Mouse (Mus musculus): ENCODE results near the gene Kcna6. TPM values are rescaled to one million over a fixed set of nuclear protein-coding genes. Genes with fewer than 3 reads are reported as not detected.

Kcna6 gene
- total RNA-seq, 2 experiments from 2014 or later, result 53.2 to 59.6 TPM

- no peak for DNase-seq (ENCODE audit: low spot score in 2 of 2)
Observed at GRCm38 (mm10) chr6:126736996-126737395, 3.5 kb downstream of the Kcna6 start.

GRCm38 (mm10) chr6:126735806-126736205 is 4.7 kb downstream of the Kcna6 start:
- DNase-seq (ENCODE audit: low spot score in 2 of 2), result no peak

- DNase-seq (ENCODE audit: low spot score in 2 of 2), result no peak
Observed at GRCm38 (mm10) chr6:126732645-126733044, 7.8 kb downstream of the Kcna6 start.

- DNase-seq (ENCODE audit: low spot score in 2 of 2), result no peak
Observed at GRCm38 (mm10) chr6:126728803-126729202, 11.7 kb downstream of the Kcna6 start.

- no peak for DNase-seq (ENCODE audit: low spot score in 2 of 2)
Observed at GRCm38 (mm10) chr6:126718423-126719087, 21.9 kb downstream of the Kcna6 start.

GRCm38 (mm10) chr6:126712531-126712930 is 27.9 kb downstream of the Kcna6 start:
- no peak for DNase-seq (ENCODE audit: low spot score in 2 of 2)

- DNase-seq (ENCODE audit: low spot score in 2 of 2), result no peak
Observed at GRCm38 (mm10) chr6:126705936-126706335, 34.5 kb downstream of the Kcna6 start.

GRCm38 (mm10) chr6:126704430-126704829 is 36.0 kb downstream of the Kcna6 start:
- DNase-seq (ENCODE audit: low spot score in 2 of 2), result no peak

GRCm38 (mm10) chr6:126702116-126702515 is 38.4 kb downstream of the Kcna6 start:
- DNase-seq (ENCODE audit: low spot score in 2 of 2), result peak; percentile 91

- no peak for DNase-seq (ENCODE audit: low spot score in 2 of 2)
Observed at GRCm38 (mm10) chr6:126701196-126701595, 39.3 kb downstream of the Kcna6 start.

GRCm38 (mm10) chr6:126699995-126700394 is 40.5 kb downstream of the Kcna6 start:
- DNase-seq (ENCODE audit: low spot score in 2 of 2), result no peak

- DNase-seq (ENCODE audit: low spot score in 2 of 2), result no peak
Observed at GRCm38 (mm10) chr6:126687120-126687519, 53.4 kb downstream of the Kcna6 start.

- no peak for DNase-seq (ENCODE audit: low spot score in 2 of 2)
Observed at GRCm38 (mm10) chr6:126685135-126685534, 55.3 kb downstream of the Kcna6 start.

- peak; percentile 41 to 48 for DNase-seq (ENCODE audit: low spot score in 2 of 2)
Observed at GRCm38 (mm10) chr6:126678961-126679360, 61.5 kb downstream of the Kcna6 start.

- no peak for DNase-seq (ENCODE audit: low spot score in 2 of 2)
Observed at GRCm38 (mm10) chr6:126667001-126667400, 73.5 kb downstream of the Kcna6 start.

GRCm38 (mm10) chr6:126666091-126666490 is 74.4 kb downstream of the Kcna6 start:
- DNase-seq (ENCODE audit: low spot score in 2 of 2), result no peak

GRCm38 (mm10) chr6:126664569-126664968 is 75.9 kb downstream of the Kcna6 start:
- no peak for DNase-seq (ENCODE audit: low spot score in 2 of 2)

Other genes starting within 250 kb of the Kcna6 start
- gene Kcna5, start 205.3 kb downstream of the Kcna6 start, total RNA-seq (2021), result 1 to 10 TPM; 1.4 to 1.6 TPM
- 10 to 100 TPM; 48.5 to 53.7 TPM for gene Kcna1, start 94.3 kb downstream of the Kcna6 start, total RNA-seq (2021)
- 100 to 1,000 TPM; 141 to 150 TPM for gene Ndufa9, start 108.5 kb upstream of the Kcna6 start, total RNA-seq (2021)
- under 1 TPM in 1 of 2 experiments, not detected in 1; 0.18 TPM for gene Akap3, start 112.4 kb upstream of the Kcna6 start, total RNA-seq (2021)
- under 1 TPM; 0.13 to 0.32 TPM for gene Dyrk4, start 181.2 kb upstream of the Kcna6 start, total RNA-seq (2021)
- gene Rad51ap1, start 198.9 kb upstream of the Kcna6 start, total RNA-seq (2021), result 1 to 10 TPM; 5.4 to 5.8 TPM
- gene D6Wsu163e, start 199.3 kb upstream of the Kcna6 start, total RNA-seq (2021), result 10 to 100 TPM; 32.4 to 35.0 TPM

Data from layer of hippocampus, postnatal 10 days (tissue).